Mouse (Mus musculus) lung, embryonic 15.5 days (tissue): ENCODE results near the gene Timm17a. TPM values are rescaled to one million over a fixed set of nuclear protein-coding genes. Genes with fewer than 3 reads are reported as not detected.

Experiments
- ATAC-seq: fragments of 200-750 bp; cut with Nextera tagmentation; 2 replicates; pipeline ENCODE4 v1.8.0; 2017; ENCODE audit warnings: moderate number of reproducible peaks, borderline replicate concordance; ENCODE audit not compliant: low FRiP score, low TSS enrichment; ENCODE audit errors: extremely low read depth
- H3K27ac ChIP-seq: fragments of 300-500 bp; sonication (generic); 2 replicates; pipeline ENCODE4 v1.5.1; 2015; ENCODE audit warnings: moderate library complexity, mild to moderate bottlenecking, inconsistent platforms
- H3K27me3 ChIP-seq: fragments of 300-500 bp; sonication (generic); 2 replicates; pipeline ENCODE4 v1.6.1; 2015; ENCODE audit warnings: inconsistent platforms
- H3K36me3 ChIP-seq: fragments of 300-500 bp; sonication (generic); 2 replicates; pipeline ENCODE4 v1.6.1; 2015; ENCODE audit warnings: inconsistent platforms
- H3K4me1 ChIP-seq: fragments of 300-500 bp; sonication (generic); 2 replicates; pipeline ENCODE4 v1.6.1; 2015; ENCODE audit warnings: inconsistent platforms
- H3K4me2 ChIP-seq: fragments of 300-500 bp; sonication (generic); 2 replicates; pipeline ENCODE4 v1.6.1; 2015; ENCODE audit warnings: inconsistent platforms, mild to moderate bottlenecking, moderate library complexity
- H3K4me3 ChIP-seq: fragments of 300-500 bp; sonication (generic); 2 replicates; pipeline ENCODE4 v1.5.1; 2015; ENCODE audit warnings: mild to moderate bottlenecking, inconsistent platforms
- H3K9ac ChIP-seq: fragments of 300-500 bp; sonication (generic); 2 replicates; pipeline ENCODE4 v1.6.1; 2015; ENCODE audit warnings: inconsistent platforms
- H3K9me3 ChIP-seq: fragments of 300-500 bp; sonication (generic); 2 replicates; pipeline ENCODE4 v1.6.1; 2016; ENCODE audit warnings: inconsistent platforms
- WGBS: fragments of 180-500 bp; shearing (Covaris S2); methylation state at CpG from one replicate; pipeline ENCODE4 v1.1.7; 2015; 5-methylcytosine and 5-hydroxymethylcytosine counted together
- polyA plus RNA-seq: library from polyadenylated mRNA; unstranded; fragments of >200 nt; fragmentation: Nextera tagmentation; extraction: Ambion mirVana; gene quantifications from 2 replicates; pipeline ENCODE4 v1.2.1, GENCODE M21; 2015

The Timm17a gene
- polyA plus RNA-seq, 1 experiment from 2014 or later, result 186 TPM

- no peak for ATAC-seq
- Histone ChIP-seq H3K9me3 (no peaks in the 10 kb centered on the region), H3K9ac (no peak overlapping the region), H3K4me2 (no peak overlapping the region), H3K27me3 (no peaks in the 10 kb centered on the region), H3K36me3 (peaks cover 50% of the 10 kb centered on the region), H3K4me3 (no peak overlapping the region), H3K4me1 (no peaks in the 10 kb centered on the region), H3K27ac (no peak overlapping the region)
- WGBS, result 88% methylated on average over 9 of the region's 9 CpGs
Measured at GRCm38 (mm10) chr1:135271371-135271770, 42.2 kb downstream of the Timm17a start.

GRCm38 (mm10) chr1:135267663-135268446, 45.7 kb downstream of the Timm17a start:
- WGBS, result 83% methylated on average over 10 of the region's 10 CpGs
- Histone ChIP-seq H3K4me1 (no peaks in the 10 kb centered on the region), H3K27ac (no peak overlapping the region), H3K4me2 (no peak overlapping the region), H3K9ac (no peak overlapping the region), H3K27me3 (no peaks in the 10 kb centered on the region), H3K36me3 (peaks cover 67% of the 10 kb centered on the region), H3K9me3 (no peaks in the 10 kb centered on the region), H3K4me3 (no peak overlapping the region)
- ATAC-seq, result no peak

GRCm38 (mm10) chr1:135265834-135266233, 47.7 kb downstream of the Timm17a start:
- no peak overlapping the region for H3K27ac ChIP-seq
- 71% methylated on average over 5 of the region's 5 CpGs for WGBS
- H3K36me3 ChIP-seq, result peaks cover 61% of the 10 kb centered on the region
- H3K9ac ChIP-seq, result no peak overlapping the region
- no peaks in the 10 kb centered on the region for H3K4me1 ChIP-seq
- H3K4me3 ChIP-seq, result no peak overlapping the region
- ATAC-seq, result no peak
- no peak overlapping the region for H3K4me2 ChIP-seq
- no peaks in the 10 kb centered on the region for H3K9me3 ChIP-seq
- H3K27me3 ChIP-seq, result no peaks in the 10 kb centered on the region

- Histone ChIP-seq H3K27me3 (no peaks in the 10 kb centered on the region), H3K27ac (no peak overlapping the region), H3K9me3 (no peaks in the 10 kb centered on the region), H3K4me2 (no peak overlapping the region), H3K9ac (no peak overlapping the region), H3K4me3 (no peak overlapping the region), H3K4me1 (peaks cover 22% of the 10 kb centered on the region), H3K36me3 (peaks cover 51% of the 10 kb centered on the region)
- no peak for ATAC-seq
- 68% methylated on average over 9 of the region's 9 CpGs for WGBS
Measured at GRCm38 (mm10) chr1:135263316-135263715, 50.3 kb downstream of the Timm17a start.

GRCm38 (mm10) chr1:135262329-135262728, 51.2 kb downstream of the Timm17a start:
- WGBS, result 88% methylated on average over 3 of the region's 3 CpGs
- H3K27me3 ChIP-seq, result no peaks in the 10 kb centered on the region
- H3K4me2 ChIP-seq, result no peak overlapping the region
- no peak overlapping the region for H3K9ac ChIP-seq
- H3K27ac ChIP-seq, result no peak overlapping the region
- H3K36me3 ChIP-seq, result peaks cover 44% of the 10 kb centered on the region
- no peaks in the 10 kb centered on the region for H3K9me3 ChIP-seq
- no peak for ATAC-seq
- H3K4me3 ChIP-seq, result no peak overlapping the region
- peaks cover 22% of the 10 kb centered on the region for H3K4me1 ChIP-seq

- H3K36me3 ChIP-seq, result peaks cover 36% of the 10 kb centered on the region
- H3K9me3 ChIP-seq, result no peaks in the 10 kb centered on the region
- no peak overlapping the region for H3K9ac ChIP-seq
- WGBS, result 51% methylated on average over 6 of the region's 6 CpGs
- peak; percentile 58; the same call in 1 of the 2 replicates for ATAC-seq
- peak overlapping the region; percentile 13; the same call in 1 of the 2 replicates for H3K4me2 ChIP-seq
- peaks cover 22% of the 10 kb centered on the region for H3K4me1 ChIP-seq
- no peaks in the 10 kb centered on the region for H3K27me3 ChIP-seq
- no peak overlapping the region for H3K4me3 ChIP-seq
- peak overlapping the region; percentile 96 for H3K27ac ChIP-seq
Measured at GRCm38 (mm10) chr1:135260931-135261330, 52.6 kb downstream of the Timm17a start.

- peak overlapping the region; percentile 28 for H3K4me3 ChIP-seq
- peak; percentile 58 for ATAC-seq
- peak overlapping the region; percentile 69 for H3K4me2 ChIP-seq
- peaks cover 22% of the 10 kb centered on the region for H3K4me1 ChIP-seq
- H3K36me3 ChIP-seq, result peaks cover 19% of the 10 kb centered on the region
- H3K27ac ChIP-seq, result peak overlapping the region; percentile 96
- H3K27me3 ChIP-seq, result no peaks in the 10 kb centered on the region
- peak overlapping the region; percentile 40; the same call in 1 of the 2 replicates for H3K9ac ChIP-seq
- WGBS, result under 1% methylated on average over 10 of the region's 10 CpGs
- no peaks in the 10 kb centered on the region for H3K9me3 ChIP-seq
Measured at GRCm38 (mm10) chr1:135259128-135259436, 54.5 kb downstream of the Timm17a start.

- Histone ChIP-seq H3K27me3 (no peaks in the 10 kb centered on the region), H3K9me3 (no peaks in the 10 kb centered on the region), H3K4me3 (peak within 1 kb of the TSS; percentile 35), H3K9ac (peak within 1 kb of the TSS; percentile 40; the same call in 1 of the 2 replicates), H3K4me1 (peaks cover 26% of the 10 kb centered on the region), H3K36me3 (peaks cover 14% of the 10 kb centered on the region; the same call in 1 of the 2 replicates), H3K4me2 (peak within 1 kb of the TSS; percentile 69), H3K27ac (peak within 1 kb of the TSS; percentile 96)
- peak; percentile 82 for ATAC-seq
- 8% methylated on average over 19 of the region's 19 CpGs for whole genome bisulfite sequencing
Measured at GRCm38 (mm10) chr1:135258380-135259127, 55.0 kb downstream of the Timm17a start, which contains the start of gene Elf3. Gene Elf3 (minus strand): TSS chr1:135258568.

- no peak overlapping the region for H3K9ac ChIP-seq
- H3K36me3 ChIP-seq, result no peaks in the 10 kb centered on the region
- WGBS, result 76% methylated on average over 6 of the region's 6 CpGs
- peaks cover 39% of the 10 kb centered on the region for H3K4me1 ChIP-seq
- no peak overlapping the region for H3K27ac ChIP-seq
- no peak overlapping the region for H3K4me3 ChIP-seq
- no peaks in the 10 kb centered on the region for H3K9me3 ChIP-seq
- no peaks in the 10 kb centered on the region for H3K27me3 ChIP-seq
- ATAC-seq, result no peak
- peak overlapping the region; percentile 69; the same call in 1 of the 2 replicates for H3K4me2 ChIP-seq
Measured at GRCm38 (mm10) chr1:135256299-135256698, 57.3 kb downstream of the Timm17a start.

- ATAC-seq, result peak; percentile 72
- H3K27ac ChIP-seq, result peak overlapping the region; percentile 53
- H3K9me3 ChIP-seq, result no peaks in the 10 kb centered on the region
- H3K27me3 ChIP-seq, result peaks cover 10% of the 10 kb centered on the region; the same call in 1 of the 2 replicates
- 22% methylated on average over 4 of the region's 4 CpGs for WGBS
- no peaks in the 10 kb centered on the region for H3K36me3 ChIP-seq
- H3K4me2 ChIP-seq, result no peak overlapping the region
- H3K9ac ChIP-seq, result no peak overlapping the region
- H3K4me1 ChIP-seq, result peaks cover 18% of the 10 kb centered on the region
- no peak overlapping the region for H3K4me3 ChIP-seq
Measured at GRCm38 (mm10) chr1:135252854-135253253, 60.7 kb downstream of the Timm17a start.

- no peak overlapping the region for H3K27ac ChIP-seq
- no peak overlapping the region for H3K4me3 ChIP-seq
- no peaks in the 10 kb centered on the region for H3K36me3 ChIP-seq
- WGBS, result 77% methylated on average over 8 of the region's 8 CpGs
- ATAC-seq, result no peak
- no peaks in the 10 kb centered on the region for H3K9me3 ChIP-seq
- peaks cover 18% of the 10 kb centered on the region for H3K4me1 ChIP-seq
- H3K9ac ChIP-seq, result no peak overlapping the region
- H3K27me3 ChIP-seq, result peaks cover 10% of the 10 kb centered on the region; the same call in 1 of the 2 replicates
- no peak overlapping the region for H3K4me2 ChIP-seq
Measured at GRCm38 (mm10) chr1:135251405-135251804, 62.2 kb downstream of the Timm17a start.

- no peak overlapping the region for H3K4me3 ChIP-seq
- no peaks in the 10 kb centered on the region for H3K9me3 ChIP-seq
- peaks cover 10% of the 10 kb centered on the region; the same call in 1 of the 2 replicates for H3K27me3 ChIP-seq
- H3K36me3 ChIP-seq, result no peaks in the 10 kb centered on the region
- peaks cover 18% of the 10 kb centered on the region for H3K4me1 ChIP-seq
- ATAC-seq, result no peak
- no peak overlapping the region for H3K4me2 ChIP-seq
- 54% methylated on average over 2 of the region's 3 CpGs for WGBS
- no peak overlapping the region for H3K9ac ChIP-seq
- H3K27ac ChIP-seq, result no peak overlapping the region
Measured at GRCm38 (mm10) chr1:135250706-135251105, 62.9 kb downstream of the Timm17a start.
